Mouse (Mus musculus) kidney, embryonic 15.5 days (tissue): ENCODE measurements around the gene Mylk4. TPM values are rescaled to one million over a fixed set of nuclear protein-coding genes. Genes with fewer than 3 reads are reported as not detected.

Experiments
- ATAC-seq: fragments of 200-750 bp; cut with Nextera tagmentation; replicated peaks from 2 replicates; pipeline ENCODE4 v1.8.0; 2017; ENCODE audit warnings: moderate TSS enrichment; ENCODE audit not compliant: low FRiP score
- H3K27ac ChIP-seq: fragments of 300-500 bp; sonication (generic); 2 replicates; pipeline ENCODE4 v1.5.1; 2015; ENCODE audit warnings: mild to moderate bottlenecking, inconsistent platforms
- H3K27me3 ChIP-seq: fragments of 300-500 bp; sonication (generic); 2 replicates; pipeline ENCODE4 v1.6.1; 2015; ENCODE audit warnings: inconsistent platforms
- H3K36me3 ChIP-seq: fragments of 300-500 bp; sonication (generic); 2 replicates; pipeline ENCODE4 v1.6.1; 2015; ENCODE audit warnings: inconsistent platforms
- H3K4me1 ChIP-seq: fragments of 300-500 bp; sonication (generic); 2 replicates; pipeline ENCODE4 v1.6.1; 2015; ENCODE audit warnings: inconsistent platforms
- H3K4me2 ChIP-seq: fragments of 300-500 bp; sonication (generic); 2 replicates; pipeline ENCODE4 v1.6.1; 2015; ENCODE audit warnings: moderate library complexity, mild to moderate bottlenecking, inconsistent platforms
- H3K4me3 ChIP-seq: fragments of 300-500 bp; sonication (generic); replicated peaks from 2 replicates; pipeline ENCODE4 v1.5.1; 2015; ENCODE audit warnings: mild to moderate bottlenecking, inconsistent platforms
- H3K9ac ChIP-seq: fragments of 300-500 bp; sonication (generic); 2 replicates; pipeline ENCODE4 v1.6.1; 2015; ENCODE audit warnings: mild to moderate bottlenecking, inconsistent platforms
- H3K9me3 ChIP-seq: fragments of 300-500 bp; sonication (generic); replicated peaks from 2 replicates; pipeline ENCODE4 v1.6.1; 2016; ENCODE audit warnings: inconsistent platforms
- WGBS: fragments of 180-500 bp; shearing (Covaris S2); methylation state at CpG from one replicate; pipeline ENCODE4 v1.1.7; 2015; ENCODE audit warnings: mixed read lengths; 5-methylcytosine and 5-hydroxymethylcytosine counted together
- polyA plus RNA-seq: library from polyadenylated mRNA; unstranded; fragments of >200 nt; fragmentation: Nextera tagmentation; extraction: Ambion mirVana; gene quantifications from 2 replicates; pipeline ENCODE4 v1.2.1, GENCODE M21; 2015

Gene Mylk4
- polyA plus RNA-seq, 1 experiment from 2014 or later, result 0.64 TPM

DNA sequence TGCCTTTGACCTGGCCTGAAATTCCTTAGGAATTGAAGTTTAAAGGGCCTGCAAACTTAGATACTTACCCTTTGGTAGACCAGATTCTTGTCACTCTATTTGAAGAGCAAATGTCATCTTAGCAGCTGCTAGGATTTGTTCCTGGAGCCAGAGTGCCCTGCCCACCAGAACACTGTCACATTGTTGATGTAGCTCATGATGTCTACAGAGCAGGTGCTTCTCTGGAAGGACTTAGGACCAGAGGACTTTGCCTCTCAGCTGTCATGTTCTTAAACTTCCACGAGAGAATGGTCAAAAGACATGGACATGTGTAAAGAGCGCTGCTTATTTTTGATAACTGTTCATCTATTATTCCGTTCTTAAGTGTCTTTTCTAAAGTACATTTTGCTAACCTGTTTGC lies 35.5 kb upstream of the Mylk4 start:
- H3K9me3 ChIP-seq, result no peaks in the 10 kb centered on the region
- H3K4me2 ChIP-seq, result no peak overlapping the region
- H3K27ac ChIP-seq, result no peak overlapping the region
- no peak for ATAC-seq
- H3K36me3 ChIP-seq, result peaks cover 64% of the 10 kb centered on the region
- H3K4me1 ChIP-seq, result no peaks in the 10 kb centered on the region
- 96% methylated on average over 3 of the region's 3 CpGs for WGBS
- H3K4me3 ChIP-seq, result no peak overlapping the region
- no peak overlapping the region for H3K9ac ChIP-seq
- no peaks in the 10 kb centered on the region for H3K27me3 ChIP-seq

DNA sequence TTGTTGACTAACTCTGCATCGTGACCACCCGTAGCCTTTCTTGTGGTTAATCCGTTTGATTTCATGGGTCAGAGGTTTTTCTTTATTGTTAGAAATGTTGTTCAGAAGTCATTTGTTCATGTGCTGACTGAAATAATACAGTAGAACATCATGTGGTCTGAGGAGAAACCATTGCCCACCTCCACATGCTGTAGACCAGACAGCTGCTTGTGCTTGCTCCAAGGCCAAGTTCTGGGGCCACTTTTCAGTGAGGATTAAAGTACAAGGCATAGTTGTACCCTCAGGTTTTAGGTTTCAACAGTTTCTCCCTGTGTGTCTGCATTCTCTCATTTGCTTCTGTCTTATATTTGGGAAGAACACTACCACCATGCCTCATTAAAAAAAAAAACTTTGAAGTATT lies 23.9 kb upstream of the Mylk4 start:
- WGBS, result 85% methylated on average over 3 of the region's 3 CpGs

DNA sequence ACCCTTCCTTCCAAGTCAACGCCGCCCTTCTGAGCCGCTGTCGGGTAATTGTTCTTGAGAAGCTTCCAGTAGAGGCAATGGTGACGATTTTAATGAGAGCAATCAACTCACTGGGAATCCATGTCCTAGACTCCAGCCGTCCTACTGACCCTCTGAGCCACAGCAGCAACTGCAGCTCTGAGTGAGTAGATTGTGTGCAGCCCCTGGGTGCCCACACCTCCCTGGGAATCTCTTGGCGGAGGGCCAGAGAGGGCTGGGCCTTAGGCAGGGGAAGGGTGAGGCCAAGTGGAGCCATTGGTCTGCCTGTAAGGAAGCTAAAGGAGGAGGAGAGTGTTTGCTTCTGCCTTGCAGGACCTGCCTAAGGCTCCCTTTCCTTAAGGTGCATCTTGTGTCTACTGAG lies 23.1 kb upstream of the Mylk4 start:
- Histone ChIP-seq H3K27ac (no peak overlapping the region), H3K9ac (no peak overlapping the region), H3K9me3 (no peaks in the 10 kb centered on the region), H3K36me3 (peaks cover 45% of the 10 kb centered on the region), H3K4me3 (no peak overlapping the region), H3K4me1 (peaks cover 25% of the 10 kb centered on the region), H3K4me2 (no peak overlapping the region), H3K27me3 (no peaks in the 10 kb centered on the region)
- no peak for ATAC-seq
- WGBS, result 84% methylated on average over 7 of the region's 7 CpGs

More for the DNA sequence above, 23.9 kb upstream of the Mylk4 start:
- Histone ChIP-seq H3K27ac (no peak overlapping the region), H3K9me3 (no peaks in the 10 kb centered on the region), H3K36me3 (peaks cover 52% of the 10 kb centered on the region), H3K4me3 (no peak overlapping the region), H3K4me2 (no peak overlapping the region), H3K9ac (no peak overlapping the region), H3K4me1 (peaks cover 22% of the 10 kb centered on the region), H3K27me3 (no peaks in the 10 kb centered on the region)
- ATAC-seq, result no peak

DNA sequence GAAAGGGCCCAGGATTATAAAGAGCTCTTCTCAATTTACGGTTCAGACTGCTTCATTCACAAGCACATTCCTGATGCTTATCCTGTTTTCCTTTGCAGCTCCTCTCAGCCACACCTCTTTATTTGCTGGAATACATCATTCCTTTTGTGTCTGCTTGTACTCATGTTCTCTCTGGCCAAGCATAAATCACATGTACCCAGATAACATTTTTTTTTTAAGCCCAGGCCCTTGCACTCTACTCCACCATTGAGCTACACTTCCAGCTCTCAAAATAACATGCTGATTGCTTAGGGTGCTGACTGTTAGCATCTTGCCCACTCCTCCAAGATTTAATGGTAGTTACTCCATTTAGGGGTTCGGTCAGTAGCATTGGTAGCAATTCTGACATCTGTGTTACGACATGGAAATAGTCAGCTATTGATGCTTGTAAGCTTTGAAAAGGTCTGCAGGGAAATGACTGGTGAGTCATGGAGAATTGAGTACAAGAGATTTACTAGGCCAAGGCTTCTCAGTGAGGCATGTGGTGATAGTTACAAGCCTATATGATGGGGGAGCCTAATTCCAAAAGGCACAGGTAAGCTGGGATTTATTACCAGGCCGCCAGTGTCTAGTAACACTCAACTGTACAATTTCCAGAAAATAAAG lies 20.1 kb upstream of the Mylk4 start:
- 69% methylated on average over 4 of the region's 4 CpGs for WGBS
- H3K9ac ChIP-seq, result no peak overlapping the region

DNA sequence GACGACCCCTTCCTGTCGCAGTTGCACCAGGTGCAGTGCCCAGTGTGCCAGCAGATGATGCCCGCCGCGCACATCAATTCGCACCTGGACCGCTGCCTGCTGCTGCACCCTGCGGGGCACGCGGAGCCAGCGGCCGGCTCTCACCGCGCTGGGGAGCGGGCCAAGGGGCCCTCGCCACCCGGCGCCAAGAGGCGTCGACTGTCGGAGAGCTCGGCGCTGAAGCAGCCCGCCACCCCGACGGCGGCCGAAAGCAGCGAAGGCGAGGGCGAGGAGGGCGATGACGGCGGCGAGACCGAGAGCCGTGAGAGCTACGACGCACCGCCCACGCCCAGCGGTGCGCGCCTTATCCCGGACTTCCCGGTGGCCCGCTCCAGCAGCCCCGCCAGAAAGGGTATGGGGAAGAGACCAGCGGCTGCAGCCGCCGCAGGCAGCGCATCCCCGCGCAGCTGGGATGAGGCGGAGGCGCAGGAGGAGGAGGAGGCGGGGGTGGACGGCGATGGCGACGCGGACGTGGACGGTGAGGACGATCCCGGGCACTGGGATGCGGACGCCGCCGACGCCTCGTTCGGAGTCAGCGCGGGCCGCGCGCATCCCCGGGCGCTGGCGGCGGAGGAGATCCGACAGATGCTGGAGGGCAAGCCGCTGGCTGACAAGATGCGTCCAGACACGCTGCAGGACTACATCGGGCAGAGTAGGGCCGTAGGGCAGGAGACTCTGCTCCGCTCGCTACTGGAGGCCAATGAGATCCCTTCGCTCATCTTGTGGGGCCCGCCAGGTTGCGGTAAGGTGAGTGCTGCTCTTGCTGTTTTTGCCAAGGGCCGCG lies 18.7 kb upstream of the Mylk4 start, which contains the start of gene D930007J09Rik:
Gene D930007J09Rik (minus strand): TSS at position 591 of the 823 bp plus-strand sequence.
- ATAC-seq, result peak; percentile 74
- Histone ChIP-seq H3K9me3 (no peaks in the 10 kb centered on the region), H3K36me3 (peaks cover 16% of the 10 kb centered on the region), H3K9ac (peak within 1 kb of the TSS; percentile 80), H3K27me3 (no peaks in the 10 kb centered on the region), H3K4me1 (peaks cover 32% of the 10 kb centered on the region), H3K4me2 (peak within 1 kb of the TSS; percentile 92), H3K4me3 (peak within 1 kb of the TSS; percentile 94), H3K27ac (peak within 1 kb of the TSS; percentile 77)
- under 1% methylated on average over 67 of the region's 95 CpGs for WGBS

More for the DNA sequence above, 20.1 kb upstream of the Mylk4 start:
- Histone ChIP-seq H3K36me3 (peaks cover 28% of the 10 kb centered on the region), H3K27ac (no peak overlapping the region), H3K4me3 (peak overlapping the region; percentile 94), H3K4me2 (peak overlapping the region; percentile 92), H3K27me3 (no peaks in the 10 kb centered on the region), H3K9me3 (no peaks in the 10 kb centered on the region), H3K4me1 (peaks cover 32% of the 10 kb centered on the region)
- ATAC-seq, result no peak

DNA sequence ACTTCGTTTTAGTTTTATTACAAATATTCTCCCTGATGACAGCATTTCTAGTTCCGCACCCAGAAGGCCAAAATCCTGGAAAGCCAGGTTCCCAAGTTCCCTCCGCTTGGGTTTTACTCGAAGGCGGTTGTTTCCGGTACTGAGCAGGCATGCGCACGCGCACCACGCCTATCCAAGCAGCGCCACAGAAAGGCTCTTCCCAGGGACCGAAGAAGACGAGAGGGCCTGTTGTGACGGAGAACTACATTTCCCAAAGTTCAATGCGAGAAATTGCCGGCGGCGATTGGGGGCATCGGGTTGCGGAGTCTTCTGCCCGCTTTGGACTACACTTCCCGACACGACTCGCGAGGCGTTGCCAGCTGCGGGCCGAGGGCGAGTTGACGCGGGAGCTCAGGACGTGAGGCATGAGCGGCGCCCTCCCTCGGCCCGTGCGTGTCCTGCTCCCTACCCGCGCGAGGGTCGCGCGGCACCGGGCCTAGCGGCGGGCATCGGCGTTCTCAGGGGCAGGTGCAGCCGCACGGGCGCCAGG lies 18.0 kb upstream of the Mylk4 start, which contains the start of gene Wrnip1:
Gene Wrnip1 (plus strand): TSS at position 346 of the 529 bp plus-strand sequence.
- Histone ChIP-seq H3K4me1 (peaks cover 32% of the 10 kb centered on the region), H3K9me3 (no peaks in the 10 kb centered on the region), H3K4me2 (peak within 1 kb of the TSS; percentile 92), H3K9ac (peak within 1 kb of the TSS; percentile 80), H3K36me3 (peaks cover 11% of the 10 kb centered on the region), H3K27ac (peak within 1 kb of the TSS; percentile 77), H3K4me3 (peak within 1 kb of the TSS; percentile 94), H3K27me3 (no peaks in the 10 kb centered on the region)
- peak; percentile 97 for ATAC-seq
- under 1% methylated on average over 51 of the region's 51 CpGs for WGBS

DNA sequence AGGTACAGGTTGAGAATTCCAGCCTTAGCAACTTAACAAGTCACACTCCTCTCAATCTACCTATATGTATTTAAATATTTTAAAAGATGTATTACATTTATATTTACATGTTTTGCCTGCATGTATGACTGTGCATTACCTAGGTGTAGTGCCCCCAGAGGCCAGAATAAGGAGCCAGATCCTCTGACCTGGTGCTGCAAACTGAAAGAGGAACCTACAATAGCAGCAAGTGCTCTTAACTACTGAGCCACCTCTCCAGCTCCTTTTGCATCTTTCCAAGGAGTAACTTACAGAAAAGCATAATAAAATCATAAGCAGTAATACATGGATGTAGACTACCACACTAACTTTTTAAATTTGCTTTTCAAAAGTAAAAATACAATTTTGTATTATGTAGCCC lies 17.1 kb upstream of the Mylk4 start:
- Histone ChIP-seq H3K27me3 (no peaks in the 10 kb centered on the region), H3K4me1 (peaks cover 32% of the 10 kb centered on the region), H3K9me3 (no peaks in the 10 kb centered on the region), H3K36me3 (0 out of 2 replicates have a peak, but pooled peaks cover 3% of the 10 kb centered on the region), H3K9ac (no peak overlapping the region), H3K27ac (no peak overlapping the region; the same call in 1 of the 2 replicates), H3K4me2 (peak overlapping the region; percentile 92), H3K4me3 (peak overlapping the region; percentile 94)
- ATAC-seq, result no peak

DNA sequence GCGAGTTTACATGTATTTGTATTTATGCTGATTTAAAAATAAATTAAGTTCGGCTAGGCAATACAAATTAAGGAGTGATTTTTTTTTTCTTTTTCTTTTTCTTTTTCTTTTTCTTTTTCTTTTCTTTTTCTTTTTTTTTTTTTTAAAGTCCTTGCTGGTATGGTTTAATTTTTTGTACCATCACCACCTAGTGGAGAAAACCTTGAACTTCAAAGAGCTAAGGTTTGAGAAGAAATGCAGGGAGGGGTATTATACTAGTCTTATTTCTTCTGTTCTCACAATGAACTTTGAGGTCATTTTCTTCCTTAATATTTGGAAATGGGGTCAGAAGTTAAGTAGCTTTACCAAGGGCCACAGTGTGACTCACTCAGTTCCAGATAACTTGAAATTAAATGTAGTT lies 15.4 kb upstream of the Mylk4 start:
- H3K27me3 ChIP-seq, result no peaks in the 10 kb centered on the region
- WGBS, result 59% methylated on average over 2 of the region's 2 CpGs
- H3K27ac ChIP-seq, result no peak overlapping the region
- no peaks in the 10 kb centered on the region for H3K36me3 ChIP-seq
- ATAC-seq, result no peak
- H3K4me2 ChIP-seq, result no peak overlapping the region
- no peak overlapping the region for H3K4me3 ChIP-seq
- peaks cover 25% of the 10 kb centered on the region for H3K4me1 ChIP-seq
- no peak overlapping the region for H3K9ac ChIP-seq
- H3K9me3 ChIP-seq, result no peaks in the 10 kb centered on the region

DNA sequence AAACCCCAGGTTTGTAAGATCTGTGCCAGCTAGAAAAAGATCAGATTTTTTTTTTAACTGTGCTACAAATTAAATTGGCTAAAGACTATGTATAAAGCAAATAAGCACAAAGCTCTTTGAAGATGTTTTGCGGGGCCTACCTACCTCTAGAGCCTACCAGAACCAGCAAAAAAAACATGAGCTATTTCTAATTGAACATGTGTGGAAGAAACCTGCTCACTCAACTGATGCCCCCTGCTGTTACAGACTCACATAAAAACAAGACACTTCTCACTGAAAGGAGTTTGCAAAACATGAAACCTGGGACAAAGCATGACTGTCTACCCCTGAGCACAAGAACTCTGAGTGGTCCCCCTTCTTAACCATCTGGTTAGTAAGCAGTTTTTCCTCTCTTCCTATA lies 13.3 kb upstream of the Mylk4 start:
- no peak overlapping the region for H3K4me2 ChIP-seq
- H3K9me3 ChIP-seq, result no peaks in the 10 kb centered on the region
- H3K4me3 ChIP-seq, result no peak overlapping the region
- H3K27ac ChIP-seq, result no peak overlapping the region
- no peaks in the 10 kb centered on the region for H3K27me3 ChIP-seq
- 87% methylated on average over 1 of the region's 1 CpGs for WGBS
- no peak for ATAC-seq
- peaks cover 7% of the 10 kb centered on the region for H3K4me1 ChIP-seq
- no peak overlapping the region for H3K9ac ChIP-seq
- H3K36me3 ChIP-seq, result no peaks in the 10 kb centered on the region

DNA sequence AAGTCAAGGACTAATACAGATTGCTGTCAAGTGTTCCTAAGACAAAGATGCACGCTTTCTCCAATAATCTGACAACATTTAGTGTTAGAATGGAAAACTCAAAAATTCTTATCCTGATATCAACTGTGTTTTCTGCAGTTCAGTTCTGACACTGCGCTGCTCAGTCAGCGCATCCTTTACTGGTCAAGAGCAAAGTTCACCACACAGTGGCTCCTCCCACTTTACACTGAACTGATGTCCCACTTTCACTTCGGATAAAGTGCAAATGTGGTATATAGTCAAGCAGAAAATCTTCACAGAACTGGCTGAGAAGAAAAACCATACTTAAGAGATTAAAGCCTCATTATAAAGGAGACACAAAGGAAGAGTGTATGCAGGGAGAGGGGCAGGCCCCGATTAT lies 11.4 kb upstream of the Mylk4 start:
- Histone ChIP-seq H3K36me3 (no peaks in the 10 kb centered on the region), H3K9me3 (no peaks in the 10 kb centered on the region), H3K27ac (no peak overlapping the region), H3K4me1 (no peaks in the 10 kb centered on the region), H3K27me3 (no peaks in the 10 kb centered on the region), H3K4me2 (no peak overlapping the region), H3K4me3 (no peak overlapping the region), H3K9ac (no peak overlapping the region)
- 89% methylated on average over 5 of the region's 5 CpGs for WGBS
- no peak for ATAC-seq

DNA sequence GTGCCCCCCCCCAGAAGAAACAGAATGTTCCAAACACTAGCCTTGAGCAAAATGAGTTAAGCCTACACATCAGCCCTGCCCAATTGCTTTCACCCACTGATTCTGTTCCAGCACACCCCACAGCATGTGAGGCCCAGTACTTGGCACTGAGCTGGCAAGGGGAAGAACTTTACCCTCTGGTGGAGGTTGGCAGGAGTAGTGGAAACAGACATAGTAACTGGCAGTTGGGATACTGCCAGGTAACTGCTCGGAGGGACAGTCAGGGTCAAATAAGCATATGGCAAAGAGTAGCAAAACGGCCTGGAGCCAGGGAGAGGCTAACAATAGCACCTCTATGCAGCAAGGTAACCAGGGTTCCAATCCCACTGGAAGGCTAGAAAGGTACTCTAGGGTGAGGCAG lies 10.9 kb upstream of the Mylk4 start:
- no peak overlapping the region for H3K9ac ChIP-seq
- no peak overlapping the region for H3K4me2 ChIP-seq
- H3K9me3 ChIP-seq, result no peaks in the 10 kb centered on the region
- no peak overlapping the region for H3K4me3 ChIP-seq
- no peak for ATAC-seq
- no peaks in the 10 kb centered on the region for H3K27me3 ChIP-seq
- WGBS, result 55% methylated on average over 2 of the region's 2 CpGs
- H3K4me1 ChIP-seq, result no peaks in the 10 kb centered on the region
- H3K27ac ChIP-seq, result no peak overlapping the region
- no peaks in the 10 kb centered on the region for H3K36me3 ChIP-seq

DNA sequence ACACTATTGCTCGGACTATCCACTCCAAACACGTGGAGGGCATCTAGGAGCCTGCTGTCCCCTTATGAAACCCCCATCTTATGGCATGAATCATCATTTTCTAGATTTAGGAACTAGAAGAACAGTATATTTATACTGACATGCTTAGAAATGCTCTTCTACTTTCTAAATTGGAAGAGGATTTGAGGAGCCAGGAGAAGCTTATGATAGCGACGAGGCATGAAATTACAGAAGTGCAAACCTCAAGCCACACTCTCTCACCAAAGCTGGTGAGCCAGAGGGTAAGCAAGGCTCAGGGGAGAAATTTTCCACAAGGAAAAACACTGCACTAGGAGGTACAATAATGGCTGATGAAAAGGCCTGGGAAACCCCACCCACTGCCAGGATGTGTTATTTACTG lies 6.0 kb upstream of the Mylk4 start:
- Histone ChIP-seq H3K9ac (no peak overlapping the region), H3K27me3 (no peaks in the 10 kb centered on the region), H3K27ac (no peak overlapping the region), H3K9me3 (no peaks in the 10 kb centered on the region), H3K4me2 (no peak overlapping the region), H3K36me3 (no peaks in the 10 kb centered on the region), H3K4me3 (no peak overlapping the region), H3K4me1 (no peaks in the 10 kb centered on the region)
- WGBS, result 80% methylated on average over 4 of the region's 4 CpGs
- no peak for ATAC-seq
